Mouse (Mus musculus): ENCODE measurements around the gene Asdurf. TPM values are rescaled to one million over a fixed set of nuclear protein-coding genes. Genes with fewer than 3 reads are reported as not detected.
"Not testable (repeated sequence)": the region's sequence is repeated elsewhere in the genome, so short reads cannot be mapped to it uniquely, and the experiment has no call there.

Asdurf gene
- total and polyA plus RNA-seq, 3 experiments: 1.4 TPM; not detected in 2

- Histone ChIP-seq H3K4me3 (no peak overlapping the region), H3K27ac (no peak overlapping the region), H3K4me1 (ENCODE audit: control insufficient read depth, insufficient read depth, low read length) (no peaks in the 10 kb centered on the region), H3K36me3 (ENCODE audit: control insufficient read depth, insufficient read depth, low read length) (no peaks in the 10 kb centered on the region), H3K9ac (ENCODE audit: low read depth, low read length) (no peak overlapping the region), H3K79me2 (replicated peaks; ENCODE audit: control insufficient read depth, insufficient read depth, low read length) (no peaks in the 10 kb centered on the region), H3K27me3 (ENCODE audit: control insufficient read depth, insufficient read depth, low read length) (no peaks in the 10 kb centered on the region)
- TF ChIP-seq CTCF (IDR thresholded peaks at IDR 0.05): no peak
- no peak for TF ChIP-seq POLR2A (IDR thresholded peaks at IDR 0.05; ENCODE audit: insufficient read depth, low read depth, low read length)
- no peak for TF ChIP-seq EP300 (IDR thresholded peaks at IDR 0.05; ENCODE audit: insufficient read depth, low read depth, low read length)
- intact Hi-C loops (cut with DNase I): loop anchor here (10.0 kb wide), 1 partner anchor 714 kb away; no protein-coding TSS in a partner anchor
- DNase-seq: no peak
Measured at GRCm38 (mm10) chr1:53358988-53359387, 6.6 kb upstream of the Asdurf start.

- H3K79me2 ChIP-seq (replicated peaks; ENCODE audit: control insufficient read depth, insufficient read depth, low read length): no peaks in the 10 kb centered on the region
- no peak overlapping the region for H3K9ac ChIP-seq (ENCODE audit: low read depth, low read length)
- no peaks in the 10 kb centered on the region for H3K27me3 ChIP-seq (ENCODE audit: control insufficient read depth, insufficient read depth, low read length)
- TF ChIP-seq EP300 (IDR thresholded peaks at IDR 0.05; ENCODE audit: insufficient read depth, low read depth, low read length) (no peak), CTCF (IDR thresholded peaks at IDR 0.05) (no peak), POLR2A (IDR thresholded peaks at IDR 0.05; ENCODE audit: insufficient read depth, low read depth, low read length) (no peak)
- no peak for DNase-seq
- no peak overlapping the region for H3K27ac ChIP-seq
- peaks cover under 1% of the 10 kb centered on the region; the same call in 1 of the 2 replicates for H3K36me3 ChIP-seq (ENCODE audit: control insufficient read depth, insufficient read depth, low read length)
- no peak overlapping the region for H3K4me3 ChIP-seq
- H3K4me1 ChIP-seq (ENCODE audit: control insufficient read depth, insufficient read depth, low read length): no peaks in the 10 kb centered on the region
- intact Hi-C loops (cut with DNase I): no loop called here
- WGBS: 99% methylated on average over 2 of the region's 2 CpGs
Measured at GRCm38 (mm10) chr1:53341071-53341470, 11.3 kb downstream of the Asdurf start.

DNA sequence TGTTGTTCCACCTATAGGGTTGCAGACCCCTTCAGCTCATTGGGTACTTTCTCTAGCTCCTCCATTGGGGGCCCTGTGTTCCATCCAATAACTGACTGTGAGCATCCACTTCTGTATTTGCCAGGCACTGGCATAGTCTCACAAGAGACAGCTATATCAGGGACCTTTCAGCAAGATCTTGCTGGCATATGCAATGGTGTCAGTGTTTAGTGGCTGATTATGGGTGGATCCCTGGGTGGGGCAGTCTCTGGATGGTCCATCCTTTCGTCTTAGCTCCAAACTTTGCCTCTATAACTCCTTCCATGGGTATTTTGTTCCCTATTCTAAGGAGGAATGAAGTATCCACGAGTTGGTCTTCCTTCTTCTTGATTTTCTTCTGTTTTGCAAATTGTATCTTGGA is 15.0 kb downstream of the Asdurf start:
- H3K27ac ChIP-seq; H3K4me1 ChIP-seq (ENCODE audit: control insufficient read depth, insufficient read depth, low read length); H3K9ac ChIP-seq (ENCODE audit: low read depth, low read length); H3K36me3 ChIP-seq (ENCODE audit: control insufficient read depth, insufficient read depth, low read length); H3K79me2 ChIP-seq (replicated peaks; ENCODE audit: control insufficient read depth, insufficient read depth, low read length); H3K4me3 ChIP-seq; H3K27me3 ChIP-seq (ENCODE audit: control insufficient read depth, insufficient read depth, low read length); intact Hi-C loops (cut with DNase I); DNase-seq: not testable (repeated sequence)
- WGBS: 69% methylated on average over 2 of the region's 2 CpGs

DNA sequence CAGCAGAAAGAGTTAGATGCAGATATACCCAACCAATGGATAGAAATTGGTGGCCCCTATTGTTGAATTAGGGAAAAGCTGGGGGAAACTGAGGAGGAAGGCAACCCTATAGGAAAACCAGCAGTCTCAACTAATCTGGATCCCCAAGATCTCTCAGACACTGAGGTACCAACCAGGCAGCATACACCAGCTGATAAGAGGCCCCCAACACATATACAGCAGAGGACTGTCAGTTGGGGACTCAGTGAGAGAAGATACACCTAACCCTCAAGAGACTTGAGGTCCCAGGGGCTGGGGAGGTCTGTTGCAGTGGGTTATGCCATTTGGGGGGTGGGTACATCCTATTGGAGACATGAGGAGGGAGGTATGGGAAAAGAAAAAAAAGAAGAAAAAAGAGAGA is 17.0 kb downstream of the Asdurf start:
- no peak overlapping the region for H3K4me3 ChIP-seq
- no peaks in the 10 kb centered on the region for H3K36me3 ChIP-seq (ENCODE audit: control insufficient read depth, insufficient read depth, low read length)
- intact Hi-C loops (cut with DNase I): no loop called here
- TF ChIP-seq POLR2A (IDR thresholded peaks at IDR 0.05; ENCODE audit: insufficient read depth, low read depth, low read length) (no peak), EP300 (IDR thresholded peaks at IDR 0.05; ENCODE audit: insufficient read depth, low read depth, low read length) (no peak), CTCF (IDR thresholded peaks at IDR 0.05) (no peak)
- no peaks in the 10 kb centered on the region for H3K4me1 ChIP-seq (ENCODE audit: control insufficient read depth, insufficient read depth, low read length)
- H3K27ac ChIP-seq: no peak overlapping the region
- H3K9ac ChIP-seq (ENCODE audit: low read depth, low read length): no peak overlapping the region
- no peaks in the 10 kb centered on the region for H3K79me2 ChIP-seq (replicated peaks; ENCODE audit: control insufficient read depth, insufficient read depth, low read length)
- no peaks in the 10 kb centered on the region for H3K27me3 ChIP-seq (ENCODE audit: control insufficient read depth, insufficient read depth, low read length)
- DNase-seq: no peak

- H3K4me1 ChIP-seq (ENCODE audit: control insufficient read depth, insufficient read depth, low read length): not testable (repeated sequence)
- 36% methylated on average over 5 of the region's 5 CpGs for WGBS
Measured at GRCm38 (mm10) chr1:53333527-53333926, 18.9 kb downstream of the Asdurf start.

DNA sequence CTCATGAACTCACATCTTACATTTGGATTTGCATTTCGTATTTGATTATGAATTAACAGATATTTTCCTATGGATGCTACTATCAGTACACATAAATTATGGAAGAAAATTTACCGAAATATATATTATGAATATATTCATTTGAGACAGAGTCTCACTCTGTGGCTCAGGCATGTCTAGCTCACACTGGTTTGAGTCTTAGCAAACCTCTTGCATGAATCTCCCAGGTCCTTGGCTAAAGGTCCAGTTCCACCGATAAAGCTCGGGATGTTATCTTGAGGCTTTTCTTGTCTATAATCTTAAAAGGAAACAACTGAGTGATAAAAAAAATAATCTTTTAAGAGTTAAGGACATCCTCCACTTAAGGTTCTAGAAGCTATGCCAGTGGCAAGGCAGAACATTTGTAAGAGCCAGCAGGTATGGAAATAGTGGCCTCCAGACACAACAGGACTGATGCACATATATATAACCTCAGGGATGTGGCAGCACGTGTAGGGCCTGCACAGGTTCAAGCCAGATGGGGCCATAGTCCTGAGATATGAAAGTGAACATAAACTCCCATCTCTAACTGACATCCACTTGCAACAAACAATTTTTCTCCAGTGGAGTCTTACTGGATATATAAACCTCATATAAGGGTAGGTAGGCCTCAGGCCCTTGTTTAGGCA is 27.5 kb downstream of the Asdurf start:
- H3K36me3 ChIP-seq (ENCODE audit: control insufficient read depth, insufficient read depth, low read length): peaks cover 2% of the 10 kb centered on the region; the same call in 1 of the 2 replicates
- H3K4me1 ChIP-seq (ENCODE audit: control insufficient read depth, insufficient read depth, low read length): no peaks in the 10 kb centered on the region
- H3K4me3 ChIP-seq: no peak overlapping the region
- TF ChIP-seq EP300 (IDR thresholded peaks at IDR 0.05; ENCODE audit: insufficient read depth, low read depth, low read length): no peak
- TF ChIP-seq POLR2A (IDR thresholded peaks at IDR 0.05; ENCODE audit: insufficient read depth, low read depth, low read length): no peak
- TF ChIP-seq CTCF (IDR thresholded peaks at IDR 0.05): no peak
- no peaks in the 10 kb centered on the region for H3K27me3 ChIP-seq (ENCODE audit: control insufficient read depth, insufficient read depth, low read length)
- 64% methylated on average over 5 of the region's 5 CpGs for WGBS
- no peak overlapping the region for H3K27ac ChIP-seq
- intact Hi-C loops (cut with DNase I): no loop called here
- H3K79me2 ChIP-seq (replicated peaks; ENCODE audit: control insufficient read depth, insufficient read depth, low read length): no peaks in the 10 kb centered on the region
- no peak overlapping the region for H3K9ac ChIP-seq (ENCODE audit: low read depth, low read length)
- DNase-seq: no peak

More at GRCm38 (mm10) chr1:53333527-53333926, 18.9 kb downstream of the Asdurf start:
- H3K79me2 ChIP-seq (replicated peaks; ENCODE audit: control insufficient read depth, insufficient read depth, low read length); H3K4me3 ChIP-seq; intact Hi-C loops (cut with DNase I); H3K9ac ChIP-seq (ENCODE audit: low read depth, low read length); H3K36me3 ChIP-seq (ENCODE audit: control insufficient read depth, insufficient read depth, low read length); H3K27ac ChIP-seq; H3K27me3 ChIP-seq (ENCODE audit: control insufficient read depth, insufficient read depth, low read length); DNase-seq: not testable (repeated sequence)
